Mouse (Mus musculus): ENCODE data around the gene Chst8. TPM values are rescaled to one million over a fixed set of nuclear protein-coding genes. Genes with fewer than 3 reads are reported as not detected.

The Chst8 gene
- total RNA-seq, 1 experiment = 2.7 TPM

GRCm38 (mm10) chr7:34753140-34753886, 59.2 kb downstream of the Chst8 start:
- TF ChIP-seq ZNF384 (IDR thresholded peaks at IDR 0.05; ENCODE audit: low read depth, low read length) (no peak), HCFC1 (IDR thresholded peaks at IDR 0.05; ENCODE audit: borderline replicate concordance, insufficient read depth, low read length) (no peak)
- Histone ChIP-seq H3K4me3 (ENCODE audit: insufficient read depth in 1 of 2, low read depth in 1 of 2, low read length in 2 of 2, poor library complexity in 1 of 2, severe bottlenecking in 1 of 2) (no peak overlapping the region), H3K27ac (ENCODE audit: insufficient read depth, low read depth, low read length, poor library complexity, severe bottlenecking) (no peak overlapping the region), H3K9ac (ENCODE audit: insufficient read depth, low read depth, low read length, poor library complexity, severe bottlenecking) (no peak overlapping the region), H3K4me1 (ENCODE audit: control insufficient read depth in 2 of 2, insufficient read depth in 2 of 2, low read length in 2 of 2, poor library complexity in 1 of 2) (peaks cover 3 to 15% of the 10 kb centered on the region in 2 experiments; a peak in 3 of 4 replicates), H3K9me3 (ENCODE audit: control insufficient read depth, insufficient read depth, low read depth, low read length) (no peaks in the 10 kb centered on the region), H3K36me3 (ENCODE audit: control insufficient read depth, insufficient read depth, low read length, poor library complexity, severe bottlenecking) (no peaks in the 10 kb centered on the region)
- in situ Hi-C loops (cut with MboI; ENCODE audit: low sequenced_read_pairs in 2 of 2, unreplicated experiment in 2 of 2) = no loop called here
- no peak for DNase-seq (ENCODE audit: low read depth, low spot score)

GRCm38 (mm10) chr7:34752151-34752762, 60.3 kb downstream of the Chst8 start:
- Histone ChIP-seq H3K9me3 (ENCODE audit: control insufficient read depth, insufficient read depth, low read depth, low read length) (no peaks in the 10 kb centered on the region), H3K9ac (ENCODE audit: insufficient read depth, low read depth, low read length, poor library complexity, severe bottlenecking) (no peak overlapping the region), H3K4me3 (ENCODE audit: insufficient read depth in 1 of 2, low read depth in 1 of 2, low read length in 2 of 2, poor library complexity in 1 of 2, severe bottlenecking in 1 of 2) (no peak overlapping the region), H3K36me3 (ENCODE audit: control insufficient read depth, insufficient read depth, low read length, poor library complexity, severe bottlenecking) (no peaks in the 10 kb centered on the region), H3K27ac (ENCODE audit: insufficient read depth, low read depth, low read length, poor library complexity, severe bottlenecking) (no peak overlapping the region), H3K4me1 (ENCODE audit: control insufficient read depth in 2 of 2, insufficient read depth in 2 of 2, low read length in 2 of 2, poor library complexity in 1 of 2) (peaks cover 3 to 15% of the 10 kb centered on the region in 2 experiments; a peak in 3 of 4 replicates)
- in situ Hi-C loops (cut with MboI; ENCODE audit: low sequenced_read_pairs in 2 of 2, unreplicated experiment in 2 of 2) = no loop called here
- no peak for TF ChIP-seq ZC3H11A (IDR thresholded peaks at IDR 0.05; ENCODE audit: borderline replicate concordance, low read depth, low read length)
- DNase-seq (ENCODE audit: low read depth, low spot score) = no peak

GRCm38 (mm10) chr7:34750350-34750749, 62.2 kb downstream of the Chst8 start:
- H3K9me3 ChIP-seq (ENCODE audit: control insufficient read depth, insufficient read depth, low read depth, low read length) = no peaks in the 10 kb centered on the region
- TF ChIP-seq CHD2 (IDR thresholded peaks at IDR 0.05; ENCODE audit: low read depth, low read length) (no peak), HCFC1 (IDR thresholded peaks at IDR 0.05; ENCODE audit: borderline replicate concordance, insufficient read depth, low read length) (no peak), MAFK (IDR thresholded peaks at IDR 0.05; ENCODE audit: insufficient read depth, low read depth, low read length) (no peak), ZNF384 (IDR thresholded peaks at IDR 0.05; ENCODE audit: low read depth, low read length) (no peak), ZC3H11A (IDR thresholded peaks at IDR 0.05; ENCODE audit: borderline replicate concordance, low read depth, low read length) (no peak)
- H3K4me3 ChIP-seq (ENCODE audit: insufficient read depth in 1 of 2, low read depth in 1 of 2, low read length in 2 of 2, poor library complexity in 1 of 2, severe bottlenecking in 1 of 2) = no peak overlapping the region
- DNase-seq (ENCODE audit: low read depth, low spot score) = no peak
- in situ Hi-C loops (cut with MboI; ENCODE audit: low sequenced_read_pairs in 2 of 2, unreplicated experiment in 2 of 2) = no loop called here
- H3K36me3 ChIP-seq (ENCODE audit: control insufficient read depth, insufficient read depth, low read length, poor library complexity, severe bottlenecking) = no peaks in the 10 kb centered on the region
- H3K9ac ChIP-seq (ENCODE audit: insufficient read depth, low read depth, low read length, poor library complexity, severe bottlenecking) = no peak overlapping the region
- H3K4me1 ChIP-seq (ENCODE audit: control insufficient read depth in 2 of 2, insufficient read depth in 2 of 2, low read length in 2 of 2, poor library complexity in 1 of 2) = peaks cover 3 to 20% of the 10 kb centered on the region in 2 experiments; a peak in 3 of 4 replicates
- no peak overlapping the region for H3K27ac ChIP-seq (ENCODE audit: insufficient read depth, low read depth, low read length, poor library complexity, severe bottlenecking)

GRCm38 (mm10) chr7:34749753-34750152, 62.8 kb downstream of the Chst8 start:
- in situ Hi-C loops (cut with MboI; ENCODE audit: low sequenced_read_pairs in 2 of 2, unreplicated experiment in 2 of 2) = no loop called here
- Histone ChIP-seq H3K36me3 (ENCODE audit: control insufficient read depth, insufficient read depth, low read length, poor library complexity, severe bottlenecking) (no peaks in the 10 kb centered on the region), H3K9ac (ENCODE audit: insufficient read depth, low read depth, low read length, poor library complexity, severe bottlenecking) (peak overlapping the region; percentile 42; the same call in 1 of the 2 replicates), H3K9me3 (ENCODE audit: control insufficient read depth, insufficient read depth, low read depth, low read length) (no peaks in the 10 kb centered on the region), H3K4me3 (ENCODE audit: insufficient read depth in 1 of 2, low read depth in 1 of 2, low read length in 2 of 2, poor library complexity in 1 of 2, severe bottlenecking in 1 of 2) (no peak overlapping the region), H3K27ac (ENCODE audit: insufficient read depth, low read depth, low read length, poor library complexity, severe bottlenecking) (no peak overlapping the region), H3K4me1 (ENCODE audit: control insufficient read depth in 2 of 2, insufficient read depth in 2 of 2, low read length in 2 of 2, poor library complexity in 1 of 2) (peaks cover 3 to 22% of the 10 kb centered on the region in 2 experiments; a peak in 3 of 4 replicates)
- TF ChIP-seq HCFC1 (IDR thresholded peaks at IDR 0.05; ENCODE audit: borderline replicate concordance, insufficient read depth, low read length) = no peak
- TF ChIP-seq ZC3H11A (IDR thresholded peaks at IDR 0.05; ENCODE audit: borderline replicate concordance, low read depth, low read length) = peak; percentile 59; the same call in 1 of the 2 replicates
- DNase-seq (ENCODE audit: low read depth, low spot score) = peak; percentile 79

- Histone ChIP-seq H3K36me3 (ENCODE audit: control insufficient read depth, insufficient read depth, low read length, poor library complexity, severe bottlenecking) (no peaks in the 10 kb centered on the region), H3K4me3 (ENCODE audit: insufficient read depth in 1 of 2, low read depth in 1 of 2, low read length in 2 of 2, poor library complexity in 1 of 2, severe bottlenecking in 1 of 2) (no peak overlapping the region), H3K9ac (ENCODE audit: insufficient read depth, low read depth, low read length, poor library complexity, severe bottlenecking) (no peak overlapping the region), H3K27ac (ENCODE audit: insufficient read depth, low read depth, low read length, poor library complexity, severe bottlenecking) (no peak overlapping the region), H3K9me3 (ENCODE audit: control insufficient read depth, insufficient read depth, low read depth, low read length) (no peaks in the 10 kb centered on the region), H3K4me1 (ENCODE audit: control insufficient read depth in 2 of 2, insufficient read depth in 2 of 2, low read length in 2 of 2, poor library complexity in 1 of 2) (peaks cover 5 to 22% of the 10 kb centered on the region in 2 experiments)
- DNase-seq (ENCODE audit: low read depth, low spot score) = no peak
- in situ Hi-C loops (cut with MboI; ENCODE audit: low sequenced_read_pairs in 2 of 2, unreplicated experiment in 2 of 2) = no loop called here
- TF ChIP-seq MAFK (IDR thresholded peaks at IDR 0.05; ENCODE audit: insufficient read depth, low read depth, low read length) (no peak), HCFC1 (IDR thresholded peaks at IDR 0.05; ENCODE audit: borderline replicate concordance, insufficient read depth, low read length) (no peak), ZC3H11A (IDR thresholded peaks at IDR 0.05; ENCODE audit: borderline replicate concordance, low read depth, low read length) (no peak), CHD2 (IDR thresholded peaks at IDR 0.05; ENCODE audit: low read depth, low read length) (no peak), ZNF384 (IDR thresholded peaks at IDR 0.05; ENCODE audit: low read depth, low read length) (no peak)
Measured at GRCm38 (mm10) chr7:34748501-34748900, 64.0 kb downstream of the Chst8 start.
